Mouse (Mus musculus) cerebellum, postnatal 25 days (tissue): ENCODE results near the gene Olfr633.
"Not testable (repeated sequence)": the region's sequence is repeated elsewhere in the genome, so short reads cannot be mapped to it uniquely, and the experiment has no call there.

ENCODE experiments used
- DNase-seq, 2 experiments: peaks; one replicate each; pipeline ENCODE4 v3.0.0; 2021; ENCODE audit warnings: mixed read lengths in 2 of 2

The Olfr633 gene

GRCm38 (mm10) chr7:103944137-103944536, at the start of gene Olfr633:
Olfr633 (plus strand) TSS chr7:103944437.
- no peak for DNase-seq

DNA sequence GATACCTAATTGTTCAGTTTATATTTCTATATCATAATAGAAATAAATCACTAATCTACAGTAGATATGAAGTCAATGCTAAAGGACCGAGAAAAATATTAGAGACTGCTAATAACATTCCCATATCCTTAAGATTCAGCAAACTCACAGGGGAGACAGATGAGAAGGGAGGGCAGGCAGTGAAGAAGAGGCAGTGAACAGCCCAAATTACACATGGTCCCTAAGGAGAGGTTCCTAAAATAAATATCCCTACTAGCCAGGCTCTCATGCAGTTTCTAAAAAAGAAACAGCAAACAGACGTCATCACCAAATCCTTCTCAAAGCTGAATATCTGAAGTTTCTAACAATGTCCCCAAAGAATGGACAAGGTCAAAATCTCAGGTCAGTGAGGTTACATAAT, 41.0 kb upstream of the Olfr633 start, which contains the start of gene Olfr65:
TSS of gene Olfr65 (plus strand) at position 301 of the 400 bp plus-strand sequence.
- no peak for DNase-seq

GRCm38 (mm10) chr7:103910047-103910446, 34.2 kb upstream of the Olfr633 start:
- no peak for DNase-seq

GRCm38 (mm10) chr7:103912969-103913511, 31.2 kb upstream of the Olfr633 start:
- no peak for DNase-seq

- DNase-seq = no peak
Observed at GRCm38 (mm10) chr7:103915338-103915737, 28.9 kb upstream of the Olfr633 start.

DNA sequence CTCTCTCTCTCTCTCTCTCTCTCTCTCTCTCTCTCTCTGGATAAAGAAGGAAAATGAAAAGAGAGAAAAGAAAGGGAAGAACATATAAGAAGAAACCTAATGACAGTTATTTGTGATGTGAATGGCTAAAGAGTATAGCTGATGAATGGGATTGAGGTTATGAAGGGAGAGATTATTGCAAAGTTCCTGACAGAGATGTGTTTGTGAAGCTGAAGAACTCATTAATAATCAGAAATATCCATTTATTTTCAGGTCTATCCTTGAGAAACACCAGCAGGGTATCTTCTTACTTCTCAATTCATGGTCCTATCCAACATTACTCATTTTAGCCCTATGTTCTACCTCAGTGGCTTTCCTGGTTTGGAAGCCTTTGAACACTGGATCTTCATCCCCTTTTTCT, 15.7 kb upstream of the Olfr633 start, which contains the start of gene Olfr631:
TSS of gene Olfr631 (plus strand) at position 301 of the 400 bp plus-strand sequence.
- DNase-seq = no peak

GRCm38 (mm10) chr7:103934264-103934663, 10.0 kb upstream of the Olfr633 start, which contains the start of gene Olfr632:
Olfr632 (plus strand) TSS chr7:103934347.
- no peak for DNase-seq

- DNase-seq = peak in 1 of 2 experiments; percentile 1
Observed at GRCm38 (mm10) chr7:103942730-103943129, 1.5 kb upstream of the Olfr633 start.

DNA sequence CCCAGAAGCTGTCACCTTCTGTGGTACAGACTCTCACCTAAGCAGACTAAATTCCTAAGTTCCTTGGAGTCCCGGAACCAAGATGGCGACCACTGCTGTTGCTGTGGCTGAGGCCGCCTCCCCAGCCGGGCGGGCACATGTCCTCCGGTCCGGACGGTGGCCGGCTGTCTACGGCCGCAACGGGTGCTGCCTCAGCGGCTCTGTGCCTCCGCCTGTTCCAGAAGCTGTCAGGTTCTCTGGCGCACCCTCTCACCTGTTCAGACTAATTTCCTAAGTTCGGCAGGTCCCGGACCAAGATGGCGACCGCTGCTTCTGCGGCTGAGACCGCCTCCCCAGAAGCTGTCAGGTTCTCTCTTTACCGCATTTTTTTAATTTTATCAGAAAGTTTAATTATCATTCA, 22.6 kb downstream of the Olfr633 start:
- DNase-seq = not testable (repeated sequence)

DNA sequence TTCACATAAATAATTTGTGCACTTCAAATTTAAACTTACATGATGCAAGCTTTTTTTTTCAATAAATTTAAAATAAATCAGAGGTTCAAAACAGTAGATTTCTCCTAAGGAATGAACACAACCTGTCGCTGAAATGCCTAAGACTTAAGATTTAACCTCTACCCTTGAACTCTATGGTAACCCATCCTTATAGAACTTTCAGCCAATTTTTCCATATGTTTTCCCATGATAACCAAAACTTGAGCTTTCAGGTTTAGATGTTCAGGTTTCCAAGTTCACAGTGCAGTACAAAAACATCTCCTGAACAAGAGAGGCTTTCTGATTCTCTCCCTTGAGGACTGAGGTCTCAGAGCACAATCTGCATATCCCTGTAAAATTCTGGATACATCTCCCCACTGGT, 26.6 kb downstream of the Olfr633 start, which contains the start of gene Olfr635:
TSS of gene Olfr635 (plus strand) at position 301 of the 400 bp plus-strand sequence.
- DNase-seq = no peak

DNA sequence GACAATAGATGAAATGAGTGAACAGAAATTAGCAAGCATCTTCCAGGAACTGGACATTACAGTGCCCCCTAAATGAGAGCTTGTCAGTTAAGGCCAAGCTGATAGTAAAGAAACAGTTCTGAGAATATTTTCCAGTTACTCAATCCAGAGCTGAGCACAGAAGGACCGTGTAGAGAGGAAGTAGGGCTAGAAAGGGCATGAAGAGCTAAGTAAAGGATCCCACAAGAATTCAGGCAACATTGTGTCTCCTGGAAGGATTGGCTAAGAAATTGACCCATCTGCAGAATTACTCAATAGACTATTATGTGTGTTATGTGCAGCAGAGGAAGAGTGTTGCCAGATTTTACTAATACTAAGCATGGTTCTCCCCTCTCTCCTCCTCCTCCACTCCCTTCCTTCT, 27.5 kb downstream of the Olfr633 start:
- DNase-seq = no peak

DNA sequence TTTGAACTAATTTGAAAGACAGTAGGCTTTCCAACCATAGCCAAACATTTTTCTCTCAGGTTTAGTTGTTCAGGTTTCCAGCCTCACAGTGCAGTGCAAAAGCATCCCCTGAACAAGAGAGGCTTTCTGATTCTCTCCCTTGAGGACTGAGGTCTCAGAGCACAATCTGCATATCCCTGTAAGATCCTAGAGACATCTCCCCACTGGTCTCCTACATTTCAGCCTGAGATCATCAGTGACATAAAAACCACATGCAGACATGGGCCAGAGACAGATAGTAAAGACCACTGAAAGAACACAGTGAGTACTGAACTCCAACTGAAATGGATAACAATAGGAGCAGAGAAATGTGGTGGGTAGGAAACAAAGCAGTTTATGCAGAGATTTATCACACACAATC, 54.2 kb downstream of the Olfr633 start, which contains the start of gene Olfr638:
TSS of gene Olfr638 (plus strand) at position 301 of the 400 bp plus-strand sequence.
- no peak for DNase-seq
